Mouse (Mus musculus) stomach, postnatal 0 days (tissue): ENCODE results near the gene Samd14. TPM values are rescaled to one million over a fixed set of nuclear protein-coding genes. Genes with fewer than 3 reads are reported as not detected.

Source experiments
- ATAC-seq: fragments of 200-750 bp; cut with Nextera tagmentation; 2 replicates; pipeline ENCODE4 v1.8.0; 2017; ENCODE audit not compliant: low FRiP score, low TSS enrichment
- DNase-seq: peaks from one replicate; pipeline ENCODE4 v3.0.0-alpha.2; 2016; ENCODE audit warnings: low spot score
- H3K27ac ChIP-seq: fragments of 300-500 bp; sonication (generic); replicated peaks from 2 replicates; pipeline ENCODE4 v1.5.1; 2014; ENCODE audit warnings: mild to moderate bottlenecking, control low read depth
- H3K27me3 ChIP-seq: fragments of 300-500 bp; sonication (generic); 2 replicates; pipeline ENCODE4 v1.6.1; 2014; ENCODE audit warnings: low read length; ENCODE audit not compliant: control insufficient read depth, insufficient read depth
- H3K36me3 ChIP-seq: fragments of 300-500 bp; sonication (generic); 2 replicates; pipeline ENCODE4 v1.6.1; 2014; ENCODE audit warnings: low read length, mixed read lengths; ENCODE audit not compliant: control insufficient read depth, insufficient read depth
- H3K4me1 ChIP-seq: fragments of 300-500 bp; sonication (generic); replicated peaks from 2 replicates; pipeline ENCODE4 v1.6.1; 2014; ENCODE audit warnings: antibody characterized with exemption; ENCODE audit not compliant: control insufficient read depth, insufficient read depth
- H3K4me2 ChIP-seq: fragments of 300-500 bp; sonication (generic); replicated peaks from 2 replicates; pipeline ENCODE4 v1.6.1; 2014; ENCODE audit warnings: low read depth, mild to moderate bottlenecking, control low read depth, moderate library complexity
- H3K4me3 ChIP-seq: fragments of 300-500 bp; sonication (generic); 2 replicates; pipeline ENCODE4 v1.5.1; 2014; ENCODE audit warnings: low read depth, low read length, control low read depth
- H3K9ac ChIP-seq: fragments of 300-500 bp; sonication (generic); 2 replicates; pipeline ENCODE4 v1.6.1; 2014; ENCODE audit warnings: mild to moderate bottlenecking, low read length, control low read depth, mixed read lengths
- H3K9me3 ChIP-seq: fragments of 300-500 bp; sonication (generic); 2 replicates; pipeline ENCODE4 v1.6.1; 2016; ENCODE audit warnings: low read length; ENCODE audit not compliant: control insufficient read depth
- CTCF ChIP-seq: IDR thresholded peaks from 2 replicates; pipeline ENCODE4 v1.5.1; 2016; ENCODE audit warnings: antibody characterized with exemption, low read depth, mild to moderate bottlenecking, moderate library complexity
- EP300 ChIP-seq: optimal IDR thresholded peaks from 2 replicates; pipeline ENCODE3; 2016; ENCODE audit warnings: antibody characterized with exemption
- WGBS: fragments of 180-500 bp; shearing (Covaris S2); extraction: QIAGEN DNeasy Blood & Tissue Kit; methylation state at CpG from one replicate; pipeline ENCODE4 v1.1.7; 2014; 5-methylcytosine and 5-hydroxymethylcytosine counted together
- polyA plus RNA-seq: library from polyadenylated mRNA; unstranded; fragments of >200 nt; fragmentation: Nextera tagmentation; extraction: Ambion mirVana; gene quantifications from 2 replicates; pipeline ENCODE4 v1.2.1, GENCODE M21; 2015

The Samd14 gene
- polyA plus RNA-seq, 1 experiment from 2014 or later = 6.7 TPM

- Histone ChIP-seq H3K4me2 (no peak overlapping the region), H3K27ac (peak overlapping the region; percentile 24; the same call in 1 of the 2 replicates), H3K9ac (no peak overlapping the region), H3K36me3 (0 out of 2 replicates have a peak, but pooled peaks cover 2% of the 10 kb centered on the region), H3K4me1 (peaks cover 3% of the 10 kb centered on the region), H3K9me3 (no peaks in the 10 kb centered on the region), H3K27me3 (no peaks in the 10 kb centered on the region), H3K4me3 (no peak overlapping the region)
- no peak for TF ChIP-seq CTCF
- no peak for TF ChIP-seq EP300
- 77% methylated on average over 13 of the region's 13 CpGs for WGBS
- DNase-seq (no peak), ATAC-seq (no peak)
Measured at GRCm38 (mm10) chr11:95038818-95039655, 29.4 kb downstream of the Samd14 start.

- no peak overlapping the region for H3K4me3 ChIP-seq
- 85% methylated on average over 4 of the region's 4 CpGs for WGBS
Measured at GRCm38 (mm10) chr11:95039766-95040165, 30.1 kb downstream of the Samd14 start.

GRCm38 (mm10) chr11:95040491-95041138, 30.9 kb downstream of the Samd14 start:
- peak; percentile 68 for ATAC-seq
- WGBS = under 1% methylated on average over 20 of the region's 20 CpGs

More at GRCm38 (mm10) chr11:95039766-95040165, 30.1 kb downstream of the Samd14 start:
- no peak for ATAC-seq
- H3K9me3 ChIP-seq = no peaks in the 10 kb centered on the region
- 0 out of 2 replicates have a peak, but pooled peaks cover 2% of the 10 kb centered on the region for H3K36me3 ChIP-seq
- H3K4me2 ChIP-seq = peak overlapping the region; percentile 94
- peak overlapping the region; percentile 92 for H3K27ac ChIP-seq
- peaks cover 3% of the 10 kb centered on the region for H3K4me1 ChIP-seq
- TF ChIP-seq CTCF (no peak), EP300 (no peak)
- no peak for DNase-seq
- no peaks in the 10 kb centered on the region for H3K27me3 ChIP-seq
- no peak overlapping the region for H3K9ac ChIP-seq

DNA sequence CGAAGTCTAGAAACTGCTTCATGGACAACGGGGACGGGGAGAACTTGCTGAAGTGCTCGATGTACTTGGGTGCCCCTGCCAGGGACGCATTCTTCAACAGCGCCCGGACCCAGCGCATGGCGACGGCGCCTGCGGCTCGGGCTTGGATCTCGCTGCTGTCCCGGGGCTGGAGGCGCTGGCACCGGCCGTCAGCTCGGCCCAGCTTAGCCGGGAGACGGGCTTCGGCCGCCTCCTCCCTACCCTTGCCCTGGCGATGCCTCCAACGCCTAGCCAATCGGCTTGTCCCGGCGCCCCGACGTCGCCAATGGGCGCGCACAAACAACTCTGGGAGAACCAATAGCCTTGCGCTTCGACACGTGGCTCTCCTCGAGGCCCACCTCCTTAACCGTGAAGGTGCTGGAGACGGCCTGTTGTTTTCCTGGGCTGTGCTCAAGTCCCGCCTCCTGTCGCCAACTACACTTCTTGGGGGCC, 31.5 kb downstream of the Samd14 start, which contains the start of gene Pdk2:
Gene Pdk2, minus strand, starts transcription at position 216 of the 471 bp plus-strand sequence.
- WGBS = under 1% methylated on average over 38 of the region's 41 CpGs
- Histone ChIP-seq H3K36me3 (0 out of 2 replicates have a peak, but pooled peaks cover 2% of the 10 kb centered on the region), H3K27me3 (no peaks in the 10 kb centered on the region), H3K4me3 (peak within 1 kb of the TSS; percentile 77), H3K9ac (peak within 1 kb of the TSS; percentile 88), H3K9me3 (no peaks in the 10 kb centered on the region), H3K4me1 (peaks cover 3% of the 10 kb centered on the region), H3K27ac (peak within 1 kb of the TSS; percentile 92), H3K4me2 (peak within 1 kb of the TSS; percentile 94)
- ATAC-seq (peak; percentile 95), DNase-seq (peak; percentile 97)
- TF ChIP-seq CTCF (no peak), EP300 (peak; percentile 84)

More at GRCm38 (mm10) chr11:95040491-95041138, 30.9 kb downstream of the Samd14 start:
- peak overlapping the region; percentile 88 for H3K9ac ChIP-seq
- H3K9me3 ChIP-seq = no peaks in the 10 kb centered on the region
- H3K4me3 ChIP-seq = peak overlapping the region; percentile 77
- no peaks in the 10 kb centered on the region for H3K27me3 ChIP-seq
- 0 out of 2 replicates have a peak, but pooled peaks cover 2% of the 10 kb centered on the region for H3K36me3 ChIP-seq
- H3K4me1 ChIP-seq = peaks cover 3% of the 10 kb centered on the region
- peak overlapping the region; percentile 94 for H3K4me2 ChIP-seq
- peak overlapping the region; percentile 92 for H3K27ac ChIP-seq
- DNase-seq = peak; percentile 83
- TF ChIP-seq CTCF = no peak
- no peak for TF ChIP-seq EP300

GRCm38 (mm10) chr11:95042096-95042495, 32.4 kb downstream of the Samd14 start:
- Histone ChIP-seq H3K9me3 (no peaks in the 10 kb centered on the region), H3K4me3 (peak overlapping the region; percentile 38), H3K9ac (peak overlapping the region; percentile 41; the same call in 1 of the 2 replicates), H3K4me2 (peak overlapping the region; percentile 94), H3K27me3 (no peaks in the 10 kb centered on the region), H3K4me1 (peaks cover 3% of the 10 kb centered on the region), H3K27ac (peak overlapping the region; percentile 45; the same call in 1 of the 2 replicates), H3K36me3 (no peaks in the 10 kb centered on the region; the same call in 1 of the 2 replicates)
- DNase-seq (peak; percentile 84), ATAC-seq (peak; percentile 46)
- WGBS = 0% methylated on average over 11 of the region's 11 CpGs
- TF ChIP-seq CTCF (peak; percentile 91), EP300 (no peak)
